Mouse (Mus musculus) frontal cortex, postnatal 25 days (tissue): Measurements from ENCODE around the gene Lrrc15.
A peak's percentile ranks its signal among the peaks of the same experiment; 100 is the strongest.

ENCODE experiments used
- DNase-seq, 2 experiments: peaks; one replicate each; pipeline ENCODE4 v3.0.0; 2022; ENCODE audit warnings: low spot score in 2 of 2

Gene Lrrc15

GRCm38 (mm10) chr16:30275558-30276340, 7.3 kb downstream of the Lrrc15 start:
- no peak for DNase-seq

- no peak for DNase-seq
Measured at GRCm38 (mm10) chr16:30273065-30273464, 10.0 kb downstream of the Lrrc15 start.

GRCm38 (mm10) chr16:30271941-30272595, 11.0 kb downstream of the Lrrc15 start:
- no peak for DNase-seq

- DNase-seq = no peak
Measured at GRCm38 (mm10) chr16:30271223-30271761, 11.8 kb downstream of the Lrrc15 start.

GRCm38 (mm10) chr16:30267359-30267758, 15.7 kb downstream of the Lrrc15 start, which contains the start of gene Cpn2:
Cpn2 (minus strand) TSS chr16:30267499.
- no peak for DNase-seq

- DNase-seq = no peak
Measured at GRCm38 (mm10) chr16:30266561-30266960, 16.5 kb downstream of the Lrrc15 start.

- DNase-seq = no peak
Measured at GRCm38 (mm10) chr16:30265611-30266010, 17.4 kb downstream of the Lrrc15 start.

GRCm38 (mm10) chr16:30263156-30263555, 19.9 kb downstream of the Lrrc15 start:
- no peak for DNase-seq

- DNase-seq = peak; percentile 54 to 60
Measured at GRCm38 (mm10) chr16:30262664-30263063, 20.4 kb downstream of the Lrrc15 start.

GRCm38 (mm10) chr16:30262157-30262556, 20.9 kb downstream of the Lrrc15 start:
- no peak for DNase-seq

GRCm38 (mm10) chr16:30261341-30261740, 21.7 kb downstream of the Lrrc15 start:
- no peak for DNase-seq

- DNase-seq = no peak
Measured at GRCm38 (mm10) chr16:30260012-30260635, 22.9 kb downstream of the Lrrc15 start.

GRCm38 (mm10) chr16:30259444-30259843, 23.6 kb downstream of the Lrrc15 start:
- DNase-seq = no peak

GRCm38 (mm10) chr16:30258441-30258840, 24.6 kb downstream of the Lrrc15 start:
- DNase-seq = no peak

GRCm38 (mm10) chr16:30257718-30258117, 25.3 kb downstream of the Lrrc15 start:
- DNase-seq = no peak

- no peak for DNase-seq
Measured at GRCm38 (mm10) chr16:30255061-30255460, 28.0 kb downstream of the Lrrc15 start.

GRCm38 (mm10) chr16:30253900-30254299, 29.2 kb downstream of the Lrrc15 start:
- no peak for DNase-seq

- DNase-seq = no peak
Measured at GRCm38 (mm10) chr16:30253374-30253773, 29.7 kb downstream of the Lrrc15 start.

- DNase-seq = peak; percentile 63 to 75
Measured at GRCm38 (mm10) chr16:30252003-30252418, 31.0 kb downstream of the Lrrc15 start.

GRCm38 (mm10) chr16:30244037-30244700, 38.9 kb downstream of the Lrrc15 start:
- no peak for DNase-seq

- no peak for DNase-seq
Measured at GRCm38 (mm10) chr16:30241623-30242022, 41.4 kb downstream of the Lrrc15 start.

GRCm38 (mm10) chr16:30238791-30239190, 44.3 kb downstream of the Lrrc15 start:
- no peak for DNase-seq
